Mouse (Mus musculus) lung, postnatal 36 days (tissue): ENCODE data around the gene Pdcd1lg2.
A peak's percentile ranks its signal among the peaks of the same experiment; 100 is the strongest.

Experiments used
- DNase-seq: peaks from one replicate; pipeline ENCODE4 v3.0.0; 2022; ENCODE audit warnings: mixed read lengths

The Pdcd1lg2 gene

GRCm38 (mm10) chr19:29472946-29473345 is 62.2 kb downstream of the Pdcd1lg2 start:
- no peak for DNase-seq

DNA sequence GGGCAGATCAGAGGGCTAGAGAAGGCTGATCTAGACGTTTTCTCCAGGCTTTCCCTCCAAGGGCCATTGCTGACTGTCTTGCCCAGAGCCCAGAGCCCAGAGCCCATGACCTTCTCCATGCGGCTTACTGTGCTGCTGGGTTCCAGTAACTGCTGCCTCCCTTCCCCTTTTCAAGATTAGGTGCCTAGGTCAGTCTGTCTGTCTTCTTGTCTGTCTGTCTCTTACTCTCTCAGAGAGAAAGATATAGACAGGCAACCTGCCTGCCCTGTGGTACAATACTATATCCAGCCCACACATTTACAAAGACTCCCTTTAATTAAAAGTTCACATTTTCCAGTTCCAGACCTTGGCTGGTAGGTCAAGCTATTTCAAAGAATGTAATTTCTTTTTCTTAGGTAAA is 64.1 kb downstream of the Pdcd1lg2 start:
- DNase-seq = no peak

- DNase-seq = no peak
Observed at GRCm38 (mm10) chr19:29475210-29475620, 64.5 kb downstream of the Pdcd1lg2 start.

GRCm38 (mm10) chr19:29478598-29478997 is 67.9 kb downstream of the Pdcd1lg2 start:
- no peak for DNase-seq

GRCm38 (mm10) chr19:29481578-29481977 is 70.9 kb downstream of the Pdcd1lg2 start:
- DNase-seq = no peak

- no peak for DNase-seq
Observed at GRCm38 (mm10) chr19:29482148-29482547, 71.4 kb downstream of the Pdcd1lg2 start.

DNA sequence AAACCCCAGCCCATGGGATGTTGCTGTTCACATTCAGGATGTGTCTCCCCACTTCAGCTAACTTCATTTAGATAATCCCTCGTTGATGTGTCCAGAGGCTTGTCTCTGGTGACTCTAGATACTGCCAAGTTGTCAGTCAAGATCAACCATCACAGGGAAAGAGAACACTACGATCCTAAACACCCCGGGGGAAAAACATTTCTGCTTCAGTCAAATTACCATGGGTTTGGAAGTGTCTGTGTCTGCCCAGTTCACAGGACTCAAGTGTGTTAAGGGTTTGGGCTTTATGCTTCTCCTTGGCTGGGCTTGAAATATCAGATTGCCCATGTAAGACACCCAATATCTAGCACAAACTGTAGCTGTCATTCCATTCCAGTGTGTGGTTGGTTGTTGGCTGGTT is 71.9 kb downstream of the Pdcd1lg2 start:
- no peak for DNase-seq

- DNase-seq = no peak
Observed at GRCm38 (mm10) chr19:29483386-29483785, 72.7 kb downstream of the Pdcd1lg2 start.

GRCm38 (mm10) chr19:29484537-29484936 is 73.8 kb downstream of the Pdcd1lg2 start:
- DNase-seq = no peak

DNA sequence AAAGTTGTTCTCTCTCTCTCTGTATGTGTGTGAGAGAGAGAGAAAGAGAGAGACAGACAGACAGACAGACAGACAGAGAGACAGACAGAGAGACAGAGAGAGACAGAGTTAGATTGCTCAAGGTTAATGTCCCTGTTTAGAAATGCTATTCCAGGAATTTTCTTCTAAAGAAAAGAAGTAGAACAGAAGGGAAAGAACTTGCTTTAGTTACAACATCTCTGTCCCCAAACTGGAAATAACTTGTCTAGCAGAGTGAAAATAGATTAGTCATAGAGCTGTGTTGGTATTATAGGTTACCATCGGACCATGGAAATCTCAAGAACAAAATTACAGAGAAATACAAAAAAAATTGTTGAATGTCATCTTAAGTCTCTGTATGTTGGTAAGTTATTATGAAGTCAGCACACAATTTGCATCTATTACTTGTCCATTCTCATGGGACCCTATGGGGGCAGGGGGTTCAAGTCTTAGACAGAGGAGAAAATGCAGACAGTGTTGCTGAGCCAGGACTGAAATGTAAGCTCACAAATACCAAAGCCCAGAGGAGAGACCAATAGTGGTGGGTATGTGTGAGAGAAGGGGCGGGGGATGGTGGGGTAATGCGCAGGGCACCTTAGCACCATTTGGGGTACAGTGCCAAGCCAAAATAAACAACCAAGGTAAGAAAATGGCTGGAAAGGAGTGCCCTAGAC is 74.7 kb downstream of the Pdcd1lg2 start:
- DNase-seq = no peak

DNA sequence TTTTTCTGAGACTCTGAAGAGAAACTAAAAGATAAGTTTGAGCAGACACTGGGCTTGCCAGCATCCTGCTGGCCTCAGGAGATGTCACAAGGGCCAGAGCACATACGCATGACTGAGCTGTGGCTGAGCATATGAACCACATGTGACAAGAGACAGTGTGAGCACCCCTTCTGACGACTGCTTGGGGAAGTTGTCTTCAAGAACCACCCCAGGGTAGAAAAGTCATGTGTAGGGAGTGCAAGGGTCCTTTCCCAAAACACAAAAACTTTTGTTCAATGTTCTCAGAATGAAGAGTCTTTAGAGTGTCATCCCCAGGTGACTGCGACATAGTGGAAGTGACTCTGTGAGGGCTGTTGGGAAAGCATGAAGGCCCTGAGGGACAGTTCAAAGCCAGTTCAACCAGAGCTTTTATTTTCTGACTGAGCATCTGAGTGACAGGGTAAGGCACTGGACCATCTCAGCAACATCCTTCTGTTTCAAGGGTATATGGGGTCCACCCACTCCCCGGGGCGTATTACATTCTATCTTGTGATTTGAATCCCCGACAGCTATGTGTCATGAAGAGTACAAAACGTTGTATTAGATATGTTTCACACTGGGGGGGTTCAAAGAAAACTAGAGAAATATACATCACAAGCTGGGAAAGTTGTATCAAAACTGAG is 76.0 kb downstream of the Pdcd1lg2 start:
- peak; percentile 70 for DNase-seq

- no peak for DNase-seq
Observed at GRCm38 (mm10) chr19:29487326-29488072, 76.8 kb downstream of the Pdcd1lg2 start.

- no peak for DNase-seq
Observed at GRCm38 (mm10) chr19:29488073-29488390, 77.3 kb downstream of the Pdcd1lg2 start.

DNA sequence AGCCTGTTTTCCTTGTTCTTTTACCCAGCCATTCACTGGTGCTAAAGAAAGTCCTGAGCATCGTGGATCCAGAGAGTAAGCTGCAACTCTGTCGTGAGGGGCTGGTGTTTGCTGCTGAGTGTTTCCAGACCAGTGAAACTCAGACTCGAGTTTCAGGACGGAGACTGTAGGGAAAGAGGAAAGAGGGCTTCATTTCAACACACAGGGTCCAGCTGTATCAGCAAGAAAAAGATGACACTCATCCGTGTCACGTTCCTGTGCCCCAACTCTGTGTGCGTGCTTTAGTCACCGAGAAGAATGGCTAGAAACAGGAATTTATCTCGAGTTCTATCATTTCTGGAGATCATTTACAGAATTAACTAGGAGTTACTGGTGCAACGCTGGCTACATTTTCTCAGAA is 77.7 kb downstream of the Pdcd1lg2 start:
- DNase-seq = no peak

DNA sequence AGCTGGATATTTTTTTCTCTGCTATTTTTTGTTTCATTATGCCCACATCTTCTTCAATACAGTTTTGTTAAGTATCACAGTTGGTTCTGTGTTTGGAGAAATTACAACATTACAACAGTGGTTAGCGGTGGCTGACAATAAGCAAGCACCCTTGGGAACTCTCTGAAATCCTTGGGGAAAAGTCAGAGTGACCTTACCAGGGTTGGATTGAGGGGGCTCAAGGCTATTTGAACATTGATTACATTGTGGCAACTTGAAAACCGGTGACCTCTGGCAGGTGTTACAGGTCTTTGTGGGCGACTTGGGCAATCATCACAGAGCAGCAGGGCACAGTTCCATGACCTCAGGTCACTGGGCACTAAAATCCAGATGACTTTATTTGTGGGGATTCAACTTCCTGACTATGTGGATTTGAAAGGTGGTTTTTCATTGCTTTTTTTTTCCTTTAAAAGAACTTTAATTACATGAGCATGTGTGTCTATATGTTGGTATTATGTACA is 79.1 kb downstream of the Pdcd1lg2 start:
- no peak for DNase-seq

DNA sequence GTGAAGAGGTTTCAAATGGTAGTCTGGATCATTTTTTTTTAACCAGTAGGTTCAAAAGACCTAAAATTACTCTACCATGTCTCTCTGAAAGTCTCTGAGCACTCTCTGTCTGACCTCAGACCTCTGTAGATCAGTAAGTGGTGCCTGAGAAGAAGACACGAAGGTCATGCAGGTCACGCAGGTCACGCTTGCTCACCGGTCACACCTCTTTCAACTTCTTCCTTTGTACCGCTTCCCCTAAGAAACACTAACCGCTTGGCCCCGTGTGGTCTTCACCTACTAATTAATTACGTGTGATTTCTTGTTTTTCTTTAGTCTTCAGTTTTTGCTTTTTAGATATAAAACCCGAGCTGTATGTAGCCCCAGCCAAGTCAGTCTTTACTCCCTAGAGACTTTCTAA is 80.7 kb downstream of the Pdcd1lg2 start:
- DNase-seq = no peak

- DNase-seq = no peak
Observed at GRCm38 (mm10) chr19:29494454-29494853, 83.7 kb downstream of the Pdcd1lg2 start.

GRCm38 (mm10) chr19:29496001-29496597 is 85.4 kb downstream of the Pdcd1lg2 start:
- DNase-seq = no peak

GRCm38 (mm10) chr19:29496786-29497557 is 86.3 kb downstream of the Pdcd1lg2 start:
- no peak for DNase-seq

DNA sequence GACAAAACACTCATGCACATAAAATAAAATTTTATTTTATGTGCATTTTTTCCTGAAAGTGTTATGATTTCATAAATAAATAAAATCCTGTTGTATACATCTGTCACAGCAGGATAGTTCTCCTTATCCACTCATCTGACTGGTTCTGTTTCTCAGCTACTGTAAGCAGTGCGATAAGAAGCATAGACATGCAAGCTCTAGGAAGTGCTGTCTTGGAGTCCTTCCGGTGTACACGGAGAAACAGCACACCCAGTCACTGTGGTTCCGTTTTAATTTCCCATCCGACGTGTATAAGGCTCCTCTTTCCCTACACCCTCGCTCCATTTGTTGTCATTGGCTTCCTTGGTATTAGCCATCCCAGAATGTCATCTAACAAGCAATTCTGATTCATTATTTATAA is 87.2 kb downstream of the Pdcd1lg2 start:
- no peak for DNase-seq

- no peak for DNase-seq
Observed at GRCm38 (mm10) chr19:29498842-29499456, 88.2 kb downstream of the Pdcd1lg2 start.

GRCm38 (mm10) chr19:29500333-29500732 is 89.6 kb downstream of the Pdcd1lg2 start:
- no peak for DNase-seq
